In the genomic region with DNA sequence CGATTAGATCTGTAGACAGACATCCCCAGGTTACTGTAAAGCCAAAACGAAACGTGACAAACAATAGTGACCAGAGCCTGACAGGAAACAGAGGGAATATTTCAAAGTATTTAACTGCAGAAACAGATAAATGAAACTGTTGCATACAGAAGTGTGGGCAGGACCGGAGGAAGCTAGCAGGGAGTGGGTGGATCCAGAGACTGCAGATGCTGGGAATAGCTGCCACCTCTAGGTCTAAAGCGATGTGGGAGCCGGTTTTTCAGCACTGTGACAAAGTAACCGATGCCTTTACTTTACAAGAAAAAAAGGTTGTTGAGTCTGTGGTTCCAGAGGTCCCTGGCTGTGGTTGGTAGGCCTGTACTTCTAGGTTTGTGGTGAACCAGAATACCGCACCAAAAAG, we compare ENCODE assay signal across 29 mouse cellular contexts. TPM values are rescaled to one million over a fixed set of nuclear protein-coding genes. Genes with fewer than 3 reads are reported as not detected.
DNase-seq lines count a peak whose midpoint lies in the region; ATAC-seq and TF ChIP-seq lines count a peak whose summit lies in the region.
"Had no signal": no experiment of that assay in that cellular context is flagged by ENCODE, and none has a peak within 500 bp of the region (broad histone marks: within the 10 kb centered on the region; RNA-seq: fewer than 3 reads in every experiment).

No protein-coding gene starts in this region.

- no peak overlapping the region for H3K4me3 ChIP-seq in liver, postnatal 0 days (ENCODE audit: low read depth, low read length)
- H3K4me3 ChIP-seq in liver, embryonic 11.5 days (ENCODE audit: low read depth, low read length): no peak overlapping the region
- H3K4me3 ChIP-seq in lung, embryonic 15.5 days: no peak overlapping the region
- H3K4me3 ChIP-seq in lung, postnatal 0 days (ENCODE audit: low read depth, low read length): no peak overlapping the region
- H3K4me3 ChIP-seq: embryonic facial prominence, embryonic 13.5 days; embryonic facial prominence, embryonic 15.5 days; erythroblast, embryonic 14.5 days; forebrain, embryonic 10.5 days; forebrain, embryonic 12.5 days had no signal

- H3K4me2 ChIP-seq in liver, postnatal 0 days (ENCODE audit: low read depth, low read length): no peak overlapping the region
- H3K4me2 ChIP-seq in liver, embryonic 11.5 days: no peak overlapping the region
- no peak overlapping the region for H3K4me2 ChIP-seq in lung, embryonic 15.5 days
- H3K4me2 ChIP-seq in lung, postnatal 0 days (replicated peaks; ENCODE audit: low read depth, low read length): no peak overlapping the region
- H3K4me2 ChIP-seq: embryonic facial prominence, embryonic 13.5 days; embryonic facial prominence, embryonic 15.5 days; forebrain, embryonic 12.5 days had no signal

- ATAC-seq in frontal cortex, adult (ENCODE audit: low TSS enrichment): peak; percentile 67; the same call in 1 of the 2 replicates
- ATAC-seq in liver, postnatal 0 days: no peak
- no peak for ATAC-seq in liver, embryonic 11.5 days (replicated peaks; ENCODE audit: low FRiP score)
- no peak for ATAC-seq in lung, embryonic 15.5 days (ENCODE audit: borderline replicate concordance, extremely low read depth, low FRiP score, low TSS enrichment)
- no peak for ATAC-seq in lung, postnatal 0 days
- ATAC-seq: activated CD4-positive, CD25-positive, alpha-beta regulatory T cell, adult 4 months; CD4-positive, CD25-positive, alpha-beta regulatory T cell, adult 4 months; forebrain, embryonic 14.5 days; Patski had no signal

- 0 out of 2 replicates have a peak overlapping the region, but pooled peaks have one; percentile 2 for H3K27ac ChIP-seq in liver, postnatal 0 days (ENCODE audit: low read depth)
- no peak overlapping the region for H3K27ac ChIP-seq in liver, embryonic 11.5 days (ENCODE audit: low read depth, low read length)
- H3K27ac ChIP-seq in lung, embryonic 15.5 days: 0 out of 2 replicates have a peak overlapping the region, but pooled peaks have one; percentile 22
- no peak overlapping the region for H3K27ac ChIP-seq in lung, postnatal 0 days (ENCODE audit: low read length)
- H3K27ac ChIP-seq: embryonic facial prominence, embryonic 13.5 days; embryonic facial prominence, embryonic 15.5 days; forebrain, embryonic 12.5 days had no signal

- H3K9ac ChIP-seq in liver, postnatal 0 days (replicated peaks): no peak overlapping the region
- no peak overlapping the region for H3K9ac ChIP-seq in liver, embryonic 11.5 days (ENCODE audit: low read depth, low read length)
- H3K9ac ChIP-seq in lung, embryonic 15.5 days: no peak overlapping the region
- no peak overlapping the region for H3K9ac ChIP-seq in lung, postnatal 0 days (replicated peaks; ENCODE audit: low read depth)
- H3K9ac ChIP-seq: embryonic facial prominence, embryonic 13.5 days; embryonic facial prominence, embryonic 15.5 days; forebrain, embryonic 12.5 days had no signal

- H3K9me3 ChIP-seq in liver, postnatal 0 days (ENCODE audit: low read length): no peaks in the 10 kb centered on the region
- no peaks in the 10 kb centered on the region for H3K9me3 ChIP-seq in liver, embryonic 11.5 days (ENCODE audit: control insufficient read depth, low read length)
- H3K9me3 ChIP-seq in lung, embryonic 15.5 days: no peaks in the 10 kb centered on the region
- H3K9me3 ChIP-seq in lung, postnatal 0 days (ENCODE audit: low read length): no peaks in the 10 kb centered on the region
- H3K9me3 ChIP-seq: embryonic facial prominence, embryonic 13.5 days; embryonic facial prominence, embryonic 15.5 days; forebrain, embryonic 10.5 days; forebrain, embryonic 12.5 days; G1E had no signal

- H3K4me1 ChIP-seq in liver, postnatal 0 days (ENCODE audit: insufficient read depth): peaks cover 14% of the 10 kb centered on the region
- H3K4me1 ChIP-seq in liver, embryonic 11.5 days (replicated peaks; ENCODE audit: control insufficient read depth, insufficient read depth, low read length): no peaks in the 10 kb centered on the region
- peaks cover 23% of the 10 kb centered on the region for H3K4me1 ChIP-seq in lung, embryonic 15.5 days
- H3K4me1 ChIP-seq in lung, postnatal 0 days (ENCODE audit: insufficient read depth, low read depth, low read length): peaks cover 16% of the 10 kb centered on the region

- TF ChIP-seq EP300 in liver, postnatal 0 days (IDR thresholded peaks at IDR 0.05; ENCODE audit: low read depth): no peak
- no peak for TF ChIP-seq EP300 in lung, postnatal 0 days (IDR thresholded peaks at IDR 0.05)

- H3K27me3 ChIP-seq in liver, postnatal 0 days (ENCODE audit: insufficient read depth, low read length): no peaks in the 10 kb centered on the region
- H3K27me3 ChIP-seq in liver, embryonic 11.5 days (replicated peaks; ENCODE audit: control insufficient read depth, insufficient read depth, low read length): no peaks in the 10 kb centered on the region
- H3K27me3 ChIP-seq in lung, embryonic 15.5 days: no peaks in the 10 kb centered on the region
- H3K27me3 ChIP-seq in lung, postnatal 0 days (replicated peaks; ENCODE audit: insufficient read depth, low read length): no peaks in the 10 kb centered on the region
- H3K27me3 ChIP-seq: CH12.LX; embryonic facial prominence, embryonic 13.5 days; embryonic facial prominence, embryonic 15.5 days; forebrain, embryonic 12.5 days; Patski had no signal

- no peaks in the 10 kb centered on the region for H3K36me3 ChIP-seq in liver, postnatal 0 days (replicated peaks; ENCODE audit: insufficient read depth, low read length)
- H3K36me3 ChIP-seq in liver, embryonic 11.5 days (ENCODE audit: control insufficient read depth, insufficient read depth, low read length): no peaks in the 10 kb centered on the region
- H3K36me3 ChIP-seq in lung, embryonic 15.5 days: no peaks in the 10 kb centered on the region
- H3K36me3 ChIP-seq in lung, postnatal 0 days (ENCODE audit: insufficient read depth, low read length): no peaks in the 10 kb centered on the region
- H3K36me3 ChIP-seq: embryonic facial prominence, embryonic 13.5 days; embryonic facial prominence, embryonic 15.5 days; forebrain, embryonic 10.5 days; forebrain, embryonic 12.5 days; G1E had no signal

- TF ChIP-seq CTCF in liver, postnatal 0 days (IDR thresholded peaks at IDR 0.05; ENCODE audit: low read depth): no peak
- TF ChIP-seq CTCF in lung, postnatal 0 days (IDR thresholded peaks at IDR 0.05): no peak

- DNase-seq in frontal cortex, postnatal 10 days (ENCODE audit: low spot score in 2 of 2): no peak
- DNase-seq in liver, postnatal 0 days: no peak
- no peak for DNase-seq in liver, embryonic 11.5 days (ENCODE audit: low spot score)
- DNase-seq in lung, postnatal 0 days (ENCODE audit: low spot score): no peak
- DNase-seq in right cerebral cortex, postnatal 36 days (ENCODE audit: low spot score in 2 of 2): peak; percentile 6 to 12
- no peak for DNase-seq in right cerebral cortex, postnatal 14 days
- DNase-seq: adrenal gland, adult 8-10 months; adrenal gland, postnatal 36 days; B cell, adult 2 months; cerebellum, adult 11 months; cerebellum, adult 18-20 months; cerebellum, adult 8-10 months; cerebellum, adult 9-11 months; cerebellum, postnatal 14 days; cerebellum, postnatal 36 days; embryo, embryonic 11 days had no signal

- WGBS in liver, postnatal 0 days (ENCODE audit: insufficient replicate concordance): 76% methylated on average over 8 of the region's 8 CpGs
- 81% methylated on average over 8 of the region's 8 CpGs for WGBS in liver, embryonic 11.5 days
- 86% methylated on average over 8 of the region's 8 CpGs for WGBS in lung, embryonic 15.5 days
- WGBS in lung, postnatal 0 days: 86% methylated on average over 8 of the region's 8 CpGs

RNA-seq across cellular contexts. Expression of gene Sirt5, which starts 27.3 kb away (rescaled TPM):
- polyA plus RNA-seq in liver, postnatal 0 days (2015; fragmentation: Nextera tagmentation; extraction: Ambion mirVana): 8.8 and 8.9 TPM in 2 replicates
- 12.9 and 13.7 TPM in 2 replicates for polyA plus RNA-seq in liver, embryonic 11.5 days (2014; fragmentation: Nextera tagmentation; extraction: Ambion mirVana)
- polyA plus RNA-seq in lung, embryonic 15.5 days (2015; fragmentation: Nextera tagmentation; extraction: Ambion mirVana): 21.7 and 22.5 TPM in 2 replicates
- polyA plus RNA-seq in lung, postnatal 0 days (2015; fragmentation: Nextera tagmentation; extraction: Ambion mirVana): 11.9 and 15.6 TPM in 2 replicates

RNA-seq across cellular contexts. Expression of gene Gfod1, which starts 34.0 kb away (rescaled TPM):
- 0.58 and 0.81 TPM in 2 replicates for polyA plus RNA-seq in liver, postnatal 0 days (2015; fragmentation: Nextera tagmentation; extraction: Ambion mirVana)
- polyA plus RNA-seq in liver, embryonic 11.5 days (2014; fragmentation: Nextera tagmentation; extraction: Ambion mirVana): 0.37 and 0.42 TPM in 2 replicates
- polyA plus RNA-seq in lung, embryonic 15.5 days (2015; fragmentation: Nextera tagmentation; extraction: Ambion mirVana): 0.66 and 0.76 TPM in 2 replicates
- 1.6 and 2.0 TPM in 2 replicates for polyA plus RNA-seq in lung, postnatal 0 days (2015; fragmentation: Nextera tagmentation; extraction: Ambion mirVana)

Comparison
In these comparisons a context has a peak if more than half of its experiments do, and no peak if none do; other contexts are left out.
1. DNase-seq: peak in right cerebral cortex, postnatal 36 days (2 of 2); none in frontal cortex, postnatal 10 days (0 of 2), liver, postnatal 0 days (single experiment), liver, embryonic 11.5 days (single experiment), lung, postnatal 0 days (single experiment) and right cerebral cortex, postnatal 14 days (single experiment).
2. H3K27ac ChIP-seq: peak in liver, postnatal 0 days (single experiment) and lung, embryonic 15.5 days (single experiment); none in liver, embryonic 11.5 days (single experiment) and lung, postnatal 0 days (single experiment).